In the genomic region with DNA sequence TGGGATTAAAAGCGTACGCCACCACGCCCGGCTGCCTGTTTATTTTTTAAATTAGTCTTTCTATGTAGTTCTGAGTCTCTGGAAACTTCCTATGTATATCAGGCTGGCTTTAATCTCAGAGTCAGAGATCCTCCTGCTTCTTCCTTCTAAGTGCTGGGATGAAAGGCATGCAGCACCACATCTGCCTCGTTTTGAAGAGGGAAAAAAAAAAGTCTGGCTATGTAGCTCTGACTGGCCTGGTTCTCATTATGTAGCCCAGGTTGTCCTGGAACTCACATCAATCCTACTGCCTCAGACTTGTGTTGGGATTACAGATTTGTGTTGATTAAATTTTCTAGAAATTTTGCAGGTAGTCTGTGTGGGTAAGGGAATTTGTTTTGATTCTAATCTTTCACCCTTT, we compare ENCODE assay signal across 13 mouse cellular contexts. TPM values are rescaled to one million over a fixed set of nuclear protein-coding genes. Genes with fewer than 3 reads are reported as not detected.
"Had no signal": no experiment of that assay in that cellular context is flagged by ENCODE, and none has a peak within 500 bp of the region (broad histone marks: within the 10 kb centered on the region; RNA-seq: fewer than 3 reads in every experiment).

No protein-coding gene starts in this region.

- H3K9me3 ChIP-seq: midbrain, embryonic 10.5 days; neural tube, embryonic 12.5 days; stomach, embryonic 15.5 days had no signal

- DNase-seq: lung, postnatal 10 days; lung, postnatal 4 days; midbrain, embryonic 14.5 days; right cerebral cortex, postnatal 14 days; thymus, postnatal 14 days; thymus, postnatal 36 days had no signal

- ATAC-seq: midbrain, embryonic 16.5 days had no signal

- H3K4me3 ChIP-seq: neural tube, embryonic 12.5 days; stomach, embryonic 15.5 days had no signal

- H3K9ac ChIP-seq: lung, embryonic 14.5 days; neural tube, embryonic 12.5 days; stomach, embryonic 15.5 days had no signal

- H3K4me2 ChIP-seq: neural tube, embryonic 12.5 days had no signal

- H3K4me1 ChIP-seq: stomach, embryonic 15.5 days had no signal

- H3K27ac ChIP-seq: neural tube, embryonic 12.5 days; stomach, postnatal 0 days had no signal

- H3K27me3 ChIP-seq: neural tube, embryonic 12.5 days; stomach, embryonic 15.5 days had no signal

RNA-seq across cellular contexts. Expression of a gene that starts 33.0 kb away (rescaled TPM):
- total RNA-seq: megakaryocyte-erythroid progenitor cell, adult 5-6 weeks had no signal
